Mouse (Mus musculus) monocyte, adult 59 days (primary cell): Measurements from ENCODE around the gene Arl16. TPM values are rescaled to one million over a fixed set of nuclear protein-coding genes. Genes with fewer than 3 reads are reported as not detected.

Experiments used
- total RNA-seq, 2 experiments: library from RNA; stranded (reverse); gene quantifications; one replicate each; pipeline ENCODE4 v1.2.4; 2023

The Arl16 gene
- total RNA-seq, result 10 to 100 TPM in 1 of 2 experiments, 1 to 10 TPM in 1; 7.8 to 11.3 TPM

DNA sequence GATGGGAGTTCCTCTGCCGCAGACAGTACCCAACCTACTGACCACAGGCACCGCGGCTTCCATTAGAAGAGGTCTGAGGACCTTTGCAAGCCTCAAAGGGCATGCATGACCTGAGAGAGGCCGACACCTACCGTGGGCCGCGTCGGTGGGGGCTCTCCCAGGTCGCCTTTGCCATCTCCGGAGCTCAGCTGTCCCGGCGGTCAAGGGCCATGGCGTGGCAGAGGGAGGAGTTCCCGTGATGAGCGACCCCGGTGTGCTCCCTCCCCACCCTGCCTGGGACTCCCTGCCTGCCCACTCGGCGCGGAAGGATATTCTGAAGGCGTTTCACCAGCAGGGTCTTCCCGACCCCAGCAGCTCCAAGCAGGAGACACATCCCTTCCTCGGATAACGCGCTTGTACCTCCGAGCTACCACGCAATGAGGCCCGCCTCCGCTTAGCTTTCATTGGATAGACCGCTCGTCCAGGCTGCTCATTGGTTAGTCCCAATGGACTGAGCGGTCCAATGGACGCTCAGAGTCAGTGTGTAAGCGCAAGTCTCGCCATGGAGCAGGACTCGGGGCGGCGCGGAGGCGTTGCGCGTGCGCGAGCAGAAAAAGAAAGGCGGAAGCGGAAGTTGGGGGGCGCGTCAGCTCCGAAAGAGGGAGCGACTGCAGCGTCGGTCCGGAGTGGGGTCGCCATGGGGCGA, at the start of gene Arl16:
TSS of gene Arl16 (minus strand) at position 557 of the 685 bp plus-strand sequence.

DNA sequence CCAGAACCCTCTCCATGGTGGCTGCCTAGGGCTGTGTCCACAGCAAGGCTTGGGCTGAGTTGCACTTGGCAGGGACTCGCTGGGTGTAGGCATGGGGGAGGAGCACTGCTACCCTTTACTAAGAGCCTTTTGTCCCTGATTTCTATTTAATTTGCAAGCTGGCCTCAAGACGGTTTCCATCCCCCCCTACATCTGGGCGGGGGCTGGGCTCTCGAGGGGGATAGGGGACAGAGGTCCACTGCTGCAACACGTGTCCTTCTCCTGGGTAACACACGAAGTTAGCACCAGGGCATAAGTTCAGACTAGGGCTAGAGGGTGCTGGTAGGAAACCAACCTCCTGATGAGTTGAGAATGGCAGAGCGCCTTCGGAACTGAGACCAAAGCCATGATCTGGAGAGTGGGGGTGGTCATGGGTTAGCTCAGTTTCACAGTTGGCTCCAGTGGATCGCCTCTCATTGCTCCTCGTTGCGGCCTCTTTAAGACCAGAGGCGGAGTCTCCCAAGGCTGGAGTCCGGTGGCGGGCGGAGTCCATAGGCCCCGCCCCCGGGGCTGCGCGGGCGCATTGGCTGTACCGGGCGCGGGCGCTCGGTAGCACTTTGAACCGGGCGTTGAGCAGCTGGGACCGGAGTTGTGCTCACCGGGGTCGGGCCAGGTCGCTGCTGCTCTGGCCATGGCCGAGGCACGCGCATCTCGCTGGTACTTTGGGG, 24.1 kb upstream of the Arl16 start, which contains the start of gene Slc25a10:
TSS of gene Slc25a10 (plus strand) at position 524 of the 707 bp plus-strand sequence.

DNA sequence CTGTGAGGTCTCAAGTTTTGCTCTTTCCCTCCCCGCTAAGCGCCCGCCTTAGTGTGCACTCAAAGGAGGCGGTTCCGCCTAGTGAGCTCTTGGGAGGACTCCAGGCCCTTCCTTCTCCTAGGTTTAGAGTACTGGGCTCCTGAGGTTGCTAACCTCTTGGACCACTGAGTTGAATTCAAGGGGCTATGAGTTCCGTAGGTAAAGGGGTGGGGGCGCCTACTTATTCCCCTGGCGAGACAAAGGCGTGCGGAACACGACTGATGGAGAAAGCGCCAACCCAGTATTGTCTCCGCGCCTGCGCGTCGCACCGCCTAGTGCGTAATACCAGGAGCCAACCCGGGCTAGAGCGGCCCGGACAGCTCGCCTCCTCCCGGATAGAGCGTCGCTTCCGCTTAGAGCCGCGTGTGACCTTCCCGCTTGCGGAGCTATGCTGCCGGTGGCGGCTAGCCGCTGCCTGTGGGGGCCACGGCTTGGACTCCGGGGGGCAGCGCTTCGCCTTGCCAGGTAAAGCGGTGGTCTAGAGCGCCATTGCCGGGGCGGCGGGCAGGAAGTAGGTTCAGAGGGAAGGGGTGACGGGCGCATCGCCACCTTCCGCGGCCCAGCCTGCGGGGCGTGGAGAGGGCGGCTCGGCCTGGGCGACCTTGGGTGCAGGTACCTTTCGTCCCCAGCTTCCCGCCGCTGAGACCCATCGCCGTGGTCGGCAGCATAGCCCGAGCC, 17.0 kb upstream of the Arl16 start, which contains the start of gene Mrpl12:
TSS of gene Mrpl12 (plus strand) at position 349 of the 717 bp plus-strand sequence.

DNA sequence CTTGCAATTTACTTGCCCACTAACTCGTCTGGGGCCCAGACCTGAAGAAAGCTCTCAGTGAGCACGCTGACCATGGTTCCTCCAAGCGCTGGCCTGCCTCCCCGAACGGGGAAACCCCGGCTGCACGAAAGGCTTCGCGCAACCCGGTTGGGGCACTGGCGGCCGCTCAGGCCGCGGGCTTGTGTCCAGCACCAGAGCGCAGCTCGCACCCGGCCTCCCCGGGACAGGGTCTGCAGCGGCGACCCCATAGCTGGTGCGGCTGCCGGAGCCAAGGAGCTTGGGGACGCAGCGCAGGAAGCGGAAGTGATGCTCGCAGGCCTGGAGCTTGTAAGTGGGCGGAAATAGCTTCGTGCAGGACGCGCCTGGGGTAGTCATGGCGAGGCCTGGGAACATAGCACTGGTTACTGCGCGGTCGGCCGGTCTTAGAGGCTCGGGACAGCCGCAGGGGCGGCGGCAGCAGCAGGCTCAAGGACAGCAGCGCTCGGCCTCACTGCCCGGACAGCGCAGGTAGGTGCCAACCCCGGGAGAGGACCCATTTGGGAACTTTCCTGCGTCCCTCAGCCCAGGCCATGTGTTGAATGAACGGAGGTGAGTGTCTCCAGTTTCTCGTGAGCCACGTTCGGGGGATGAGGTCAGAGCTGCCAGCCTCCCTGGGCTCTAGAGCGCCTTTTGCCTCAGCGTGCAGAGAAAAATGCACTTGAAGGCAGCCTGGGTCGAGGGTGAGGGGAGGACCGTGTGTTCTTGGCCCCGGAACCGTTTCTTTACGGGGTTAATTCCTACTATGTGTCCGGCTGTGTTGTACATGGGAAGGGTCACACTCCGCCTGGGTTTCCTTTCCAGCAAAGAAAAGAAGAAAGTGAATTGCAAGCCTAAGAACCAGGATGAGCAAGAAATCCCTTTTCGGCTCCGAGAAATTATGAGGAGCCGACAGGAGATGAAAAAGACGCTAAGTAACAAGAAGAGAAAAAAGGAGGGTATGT, 9.3 kb downstream of the Arl16 start, which contains the start of the genes Oxld1 and Ccdc137:
TSS of gene Oxld1 (minus strand) at position 297 of the 980 bp plus-strand sequence.
TSS of gene Ccdc137 (plus strand) at position 344 of the 980 bp plus-strand sequence.

DNA sequence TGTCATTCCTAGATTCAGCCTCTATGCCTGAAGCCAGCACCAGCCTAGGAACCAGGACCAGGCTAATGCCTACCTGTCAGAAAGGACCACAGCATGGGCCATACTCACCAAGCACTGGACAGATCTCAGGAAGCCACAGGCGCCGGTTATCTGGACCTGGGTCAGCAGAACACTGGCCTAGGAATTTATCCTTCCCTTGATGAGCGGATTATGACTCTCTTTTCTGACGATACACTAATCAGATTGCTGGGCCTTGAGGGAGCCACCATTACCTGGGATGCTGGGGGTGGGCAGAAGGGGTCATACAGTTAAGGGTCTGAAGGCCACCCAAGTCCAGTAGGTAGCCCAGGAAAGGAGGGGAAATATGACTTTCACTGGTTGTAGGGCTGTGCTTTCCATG, 14.1 kb downstream of the Arl16 start, which contains the start of gene Pde6g:
TSS of gene Pde6g (minus strand) at position 195 of the 400 bp plus-strand sequence.

DNA sequence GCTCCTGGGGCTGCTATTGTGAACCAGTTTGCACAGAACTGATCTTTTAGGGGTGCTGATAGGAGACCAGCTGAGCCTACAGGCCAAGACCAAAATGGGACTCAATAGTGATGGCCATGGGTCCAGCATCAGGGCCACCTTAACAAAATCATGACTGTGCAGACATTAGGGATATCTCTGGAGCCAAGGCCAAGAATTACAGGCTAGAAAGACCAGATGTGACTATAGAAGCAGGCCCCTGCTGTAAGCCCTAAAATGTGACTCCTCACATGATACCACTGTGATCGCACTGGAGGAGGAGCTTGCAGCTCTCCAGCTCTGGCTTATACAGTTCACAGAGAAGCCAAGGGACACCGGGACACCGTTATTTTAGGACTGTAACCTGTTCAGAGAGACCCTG, 25.1 kb downstream of the Arl16 start, which contains the start of gene Tspan10:
TSS of gene Tspan10 (plus strand) at position 301 of the 400 bp plus-strand sequence.

DNA sequence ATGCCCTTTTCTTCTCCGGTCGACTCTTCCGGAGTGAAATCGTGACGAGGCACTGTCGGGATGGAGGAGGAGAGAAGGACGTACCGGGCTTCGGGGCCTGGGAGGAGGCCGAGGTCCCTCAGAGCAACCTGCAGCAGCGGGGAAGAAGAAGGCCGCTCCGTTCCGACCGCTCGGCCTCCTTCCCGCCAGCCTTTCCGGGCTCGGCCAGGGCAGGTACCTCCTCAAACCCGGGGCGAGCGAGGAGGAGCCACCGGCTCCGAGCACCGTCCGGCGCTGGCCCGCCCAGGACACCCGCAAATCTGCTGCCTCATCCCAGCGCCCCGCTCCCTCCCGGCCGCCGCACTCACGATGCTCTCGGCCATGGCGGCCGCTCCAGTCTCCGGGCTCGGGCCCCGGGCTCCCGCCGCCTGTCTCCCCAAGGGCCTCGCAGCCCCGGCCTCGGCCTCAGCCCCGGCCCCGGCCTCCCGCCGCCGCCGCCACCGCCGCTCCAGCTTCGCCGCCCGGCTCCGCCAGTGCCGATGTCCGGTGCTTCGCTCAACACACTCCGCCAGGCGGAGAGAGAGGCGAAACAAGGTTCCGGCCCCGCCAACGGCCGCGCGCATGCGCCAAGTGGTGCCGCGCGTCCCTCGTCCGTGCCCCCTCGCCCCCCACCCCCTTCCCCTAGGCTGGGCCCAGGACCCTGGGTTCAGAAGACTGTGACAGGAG, 30.1 kb downstream of the Arl16 start, which contains the start of gene Nploc4:
TSS of gene Nploc4 (minus strand) at position 557 of the 705 bp plus-strand sequence.

Other genes with a start within 250 kb of the Arl16 start
- 1 to 10 TPM; 7.5 to 7.6 TPM for gene Bahcc1, start 234.7 kb downstream of the Arl16 start, total RNA-seq
- 1,000 to 10,000 TPM; 2,824 to 3,098 TPM for gene Actg1, start 119.1 kb downstream of the Arl16 start, total RNA-seq
- gene Fscn2, start 106.1 kb downstream of the Arl16 start, total RNA-seq, result not detected
- 10 to 100 TPM; 15.8 to 18.4 TPM for gene Faap100, start 88.8 kb downstream of the Arl16 start, total RNA-seq
- 10 to 100 TPM; 52.6 to 67.1 TPM for gene Nploc4, start 29.9 kb downstream of the Arl16 start, total RNA-seq
- 10 to 100 TPM in 1 of 2 experiments, 1 to 10 TPM in 1; 1.9 to 17.2 TPM for gene Tspan10, start 25.0 kb downstream of the Arl16 start, total RNA-seq
- under 1 TPM in 1 of 2 experiments, not detected in 1; 0.36 TPM for gene Pde6g, start 14.1 kb downstream of the Arl16 start, total RNA-seq
- 1 to 10 TPM; 8.9 to 9.5 TPM for gene Oxld1, start 9.5 kb downstream of the Arl16 start, total RNA-seq
- gene Ccdc137, start 9.5 kb downstream of the Arl16 start, total RNA-seq, result 10 to 100 TPM; 11.6 to 12.6 TPM
- gene Mrpl12, start 17.0 kb upstream of the Arl16 start, total RNA-seq, result 10 to 100 TPM; 25.0 to 26.6 TPM
- 10 to 100 TPM; 11.1 to 14.2 TPM for gene Slc25a10, start 24.2 kb upstream of the Arl16 start, total RNA-seq
- not detected for gene Gcgr, start 63.1 kb upstream of the Arl16 start, total RNA-seq
- 10 to 100 TPM; 52.0 to 52.6 TPM for gene Mcrip1, start 82.1 kb upstream of the Arl16 start, total RNA-seq
- gene Ppp1r27, start 83.5 kb upstream of the Arl16 start, total RNA-seq, result not detected
- gene P4hb, start 105.6 kb upstream of the Arl16 start, total RNA-seq, result 100 to 1,000 TPM; 348 to 375 TPM
- 100 to 1,000 TPM; 623 to 655 TPM for gene Arhgdia, start 114.0 kb upstream of the Arl16 start, total RNA-seq
- gene Alyref, start 130.8 kb upstream of the Arl16 start, total RNA-seq, result 100 to 1,000 TPM in 1 of 2 experiments, 10 to 100 TPM in 1; 90.1 to 103 TPM
- gene Anapc11, start 130.8 kb upstream of the Arl16 start, total RNA-seq, result 10 to 100 TPM; 55.8 to 56.4 TPM
- 1 to 10 TPM in 1 of 2 experiments, not detected in 1; 1.4 TPM for gene Npb, start 140.9 kb upstream of the Arl16 start, total RNA-seq
- gene Pcyt2, start 150.3 kb upstream of the Arl16 start, total RNA-seq, result 10 to 100 TPM; 66.8 to 75.4 TPM
- gene Sirt7, start 157.6 kb upstream of the Arl16 start, total RNA-seq, result 100 to 1,000 TPM; 122 to 125 TPM
- gene Mafg, start 166.0 kb upstream of the Arl16 start, total RNA-seq, result 100 to 1,000 TPM in 1 of 2 experiments, 10 to 100 TPM in 1; 96.6 to 101 TPM
- gene Pycr1, start 176.2 kb upstream of the Arl16 start, total RNA-seq, result under 1 TPM in 1 of 2 experiments, not detected in 1; 0.27 TPM
- not detected for gene Myadml2, start 180.6 kb upstream of the Arl16 start, total RNA-seq
- gene Notum, start 193.6 kb upstream of the Arl16 start, total RNA-seq, result not detected
- 10 to 100 TPM; 77.9 to 83.1 TPM for gene Aspscr1, start 205.4 kb upstream of the Arl16 start, total RNA-seq
- gene Cenpx, start 246.1 kb upstream of the Arl16 start, total RNA-seq, result 10 to 100 TPM; 34.6 to 45.6 TPM
- gene Lrrc45, start 246.3 kb upstream of the Arl16 start, total RNA-seq, result 10 to 100 TPM; 30.5 to 36.0 TPM